Mouse (Mus musculus) heart, embryonic 14.5 days (tissue): ENCODE measurements around the gene Imp4. TPM values are rescaled to one million over a fixed set of nuclear protein-coding genes. Genes with fewer than 3 reads are reported as not detected.

ENCODE experiments used
- ATAC-seq: fragments of 200-750 bp; cut with Nextera tagmentation; 2 replicates; pipeline ENCODE4 v1.8.0; 2017; ENCODE audit warnings: low read depth, moderate TSS enrichment; ENCODE audit not compliant: insufficient number of reproducible peaks, insufficient read depth, low FRiP score
- H3K27ac ChIP-seq, 2 experiments: fragments of 200-500 bp in 1 of 2; fragments of 300-500 bp in 1 of 2; sonication (generic) in 1 of 2; replicated peaks in 1 of 2; 2 replicates each; pipeline ENCODE4 v1.5.1; 2012 to 2014; ENCODE audit warnings: low read depth in 2 of 2, low read length in 2 of 2, control low read depth in 1 of 2, mild to moderate bottlenecking in 1 of 2, mixed read lengths in 1 of 2; ENCODE audit not compliant: control insufficient read depth in 1 of 2, insufficient read depth in 1 of 2
- H3K27me3 ChIP-seq: fragments of 300-500 bp; sonication (generic); 2 replicates; pipeline ENCODE4 v1.6.1; 2014; ENCODE audit warnings: mild to moderate bottlenecking, low read length, control low read depth; ENCODE audit not compliant: control insufficient read depth, insufficient read depth
- H3K36me3 ChIP-seq: fragments of 300-500 bp; sonication (generic); 2 replicates; pipeline ENCODE4 v1.6.1; 2014; ENCODE audit warnings: mild to moderate bottlenecking, control low read depth, low read length, mixed read lengths; ENCODE audit not compliant: control insufficient read depth, insufficient read depth
- H3K4me1 ChIP-seq, 2 experiments: fragments of 200-500 bp in 1 of 2; fragments of 300-500 bp in 1 of 2; sonication (generic) in 1 of 2; 2 replicates each; pipeline ENCODE4 v1.6.1; 2012 to 2014; ENCODE audit warnings: low read length in 2 of 2, control low read depth in 1 of 2, mixed read lengths in 1 of 2; ENCODE audit not compliant: control insufficient read depth in 2 of 2, insufficient read depth in 2 of 2
- H3K4me2 ChIP-seq: fragments of 300-500 bp; sonication (generic); 2 replicates; pipeline ENCODE4 v1.6.1; 2014; ENCODE audit warnings: mild to moderate bottlenecking, low read length
- H3K4me3 ChIP-seq, 2 experiments: fragments of 200-500 bp in 1 of 2; fragments of 300-500 bp in 1 of 2; sonication (generic) in 1 of 2; 2 replicates each; pipeline ENCODE4 v1.5.1; 2012 to 2014; ENCODE audit warnings: low read length in 2 of 2, mild to moderate bottlenecking in 2 of 2, control low read depth in 1 of 2, low read depth in 1 of 2, moderate library complexity in 1 of 2; ENCODE audit not compliant: control insufficient read depth in 1 of 2, insufficient read depth in 1 of 2
- H3K9ac ChIP-seq: fragments of 300-500 bp; sonication (generic); 2 replicates; pipeline ENCODE4 v1.6.1; 2014; ENCODE audit warnings: mild to moderate bottlenecking, low read length
- H3K9me3 ChIP-seq: fragments of 300-500 bp; sonication (generic); 2 replicates; pipeline ENCODE4 v1.6.1; 2016; ENCODE audit warnings: low read length, control low read depth; ENCODE audit not compliant: control insufficient read depth
- WGBS: fragments of 180-500 bp; shearing (Covaris S2); extraction: QIAGEN DNeasy Blood & Tissue Kit; methylation state at CpG from one replicate; pipeline ENCODE4 v1.1.7; 2014; 5-methylcytosine and 5-hydroxymethylcytosine counted together
- polyA plus RNA-seq: library from polyadenylated mRNA; unstranded; fragments of >200 nt; fragmentation: Nextera tagmentation; extraction: Ambion mirVana; gene quantifications from 2 replicates; pipeline ENCODE4 v1.2.1, GENCODE M21; 2014

Imp4 gene
- polyA plus RNA-seq, 1 experiment from 2014 or later = 59.0 TPM

GRCm38 (mm10) chr1:34438381-34439051 is 1.1 kb upstream of the Imp4 start:
- peak overlapping the region; percentile 62 to 88 for H3K4me3 ChIP-seq
- no peaks in the 10 kb centered on the region for H3K9me3 ChIP-seq
- H3K9ac ChIP-seq = peak overlapping the region; percentile 73
- H3K27ac ChIP-seq = 0 out of 4 replicates have a peak overlapping the region, but pooled peaks of 1 of the 2 experiments have one; percentile 39
- no peaks in the 10 kb centered on the region for H3K27me3 ChIP-seq
- peak overlapping the region; percentile 75 for H3K4me2 ChIP-seq
- no peak for ATAC-seq
- WGBS = 35% methylated on average over 17 of the region's 20 CpGs
- H3K36me3 ChIP-seq = peaks cover 43% of the 10 kb centered on the region
- H3K4me1 ChIP-seq = peaks cover 7 to 20% of the 10 kb centered on the region in 2 experiments

GRCm38 (mm10) chr1:34439961-34440630 is 445 bp downstream of the Imp4 start:
- Histone ChIP-seq H3K27ac (peak overlapping the region; percentile 34 to 42; a peak in 3 of 4 replicates), H3K9me3 (no peaks in the 10 kb centered on the region), H3K4me2 (peak overlapping the region; percentile 67), H3K27me3 (no peaks in the 10 kb centered on the region), H3K36me3 (peaks cover 58% of the 10 kb centered on the region), H3K4me3 (peak overlapping the region; percentile 62 to 88), H3K9ac (peak overlapping the region; percentile 73), H3K4me1 (peaks cover 3 to 14% of the 10 kb centered on the region in 2 experiments)
- ATAC-seq = peak; percentile 33; the same call in 1 of the 2 replicates
- WGBS = 6% methylated on average over 31 of the region's 31 CpGs

GRCm38 (mm10) chr1:34443124-34443523 is 3.5 kb downstream of the Imp4 start:
- peaks cover 3 to 12% of the 10 kb centered on the region in 2 experiments for H3K4me1 ChIP-seq
- H3K27me3 ChIP-seq = no peaks in the 10 kb centered on the region
- no peak overlapping the region for H3K4me3 ChIP-seq
- 86% methylated on average over 6 of the region's 6 CpGs for WGBS
- no peak overlapping the region for H3K4me2 ChIP-seq
- H3K27ac ChIP-seq = no peak overlapping the region
- no peak overlapping the region for H3K9ac ChIP-seq
- peaks cover 65% of the 10 kb centered on the region for H3K36me3 ChIP-seq
- H3K9me3 ChIP-seq = no peaks in the 10 kb centered on the region
- no peak for ATAC-seq

GRCm38 (mm10) chr1:34458431-34458830 is 18.8 kb downstream of the Imp4 start:
- Histone ChIP-seq H3K9me3 (no peaks in the 10 kb centered on the region), H3K4me2 (peak overlapping the region; percentile 92), H3K4me1 (peaks cover 5 to 6% of the 10 kb centered on the region in 2 experiments; a peak in 2 of 4 replicates), H3K27ac (no peak overlapping the region), H3K9ac (peak overlapping the region; percentile 72; the same call in 1 of the 2 replicates), H3K27me3 (peaks cover 30% of the 10 kb centered on the region), H3K36me3 (no peaks in the 10 kb centered on the region), H3K4me3 (no peak overlapping the region)
- no peak for ATAC-seq
- WGBS = 33% methylated on average over 8 of the region's 8 CpGs

GRCm38 (mm10) chr1:34459284-34460060 is 19.8 kb downstream of the Imp4 start, which contains the start of gene Ptpn18:
TSS of gene Ptpn18 (plus strand) at chr1:34459762.
- H3K27ac ChIP-seq = peak within 1 kb of the TSS; percentile 39 to 57
- H3K9ac ChIP-seq = peak within 1 kb of the TSS; percentile 72
- H3K9me3 ChIP-seq = no peaks in the 10 kb centered on the region
- peak; percentile 82 for ATAC-seq
- peaks cover 30% of the 10 kb centered on the region for H3K27me3 ChIP-seq
- under 1% methylated on average over 48 of the region's 48 CpGs for WGBS
- no peaks in the 10 kb centered on the region for H3K36me3 ChIP-seq
- peaks cover 5 to 6% of the 10 kb centered on the region in 2 experiments; a peak in 2 of 4 replicates for H3K4me1 ChIP-seq
- peak within 1 kb of the TSS; percentile 60 to 93 for H3K4me3 ChIP-seq
- H3K4me2 ChIP-seq = peak within 1 kb of the TSS; percentile 92

DNA sequence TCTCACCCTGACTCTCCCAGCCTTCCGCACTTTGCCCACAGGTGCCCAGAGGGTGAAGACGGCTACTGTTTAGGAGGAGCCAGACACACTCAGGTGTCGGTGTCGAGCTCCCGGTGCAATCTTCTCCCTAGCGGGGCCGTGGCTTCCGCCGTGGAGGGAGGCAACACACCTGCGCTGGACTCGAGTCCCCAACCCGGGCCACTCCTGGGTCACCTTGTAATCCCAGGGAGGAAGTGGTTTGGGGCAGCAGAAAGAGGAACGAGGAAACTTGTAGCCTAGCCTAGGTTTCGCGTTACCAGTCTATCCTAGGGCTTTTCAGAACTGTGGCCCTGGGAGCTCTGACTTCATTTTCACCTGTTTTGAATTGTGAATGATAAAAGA is 20.4 kb downstream of the Imp4 start:
- 2% methylated on average over 15 of the region's 15 CpGs for WGBS
- peak overlapping the region; percentile 60 to 93 for H3K4me3 ChIP-seq
- no peak for ATAC-seq
- peak overlapping the region; percentile 72 for H3K9ac ChIP-seq
- H3K36me3 ChIP-seq = no peaks in the 10 kb centered on the region
- no peaks in the 10 kb centered on the region for H3K9me3 ChIP-seq
- H3K4me2 ChIP-seq = peak overlapping the region; percentile 92
- H3K27me3 ChIP-seq = peaks cover 30% of the 10 kb centered on the region
- no peak overlapping the region for H3K27ac ChIP-seq
- peaks cover 5 to 6% of the 10 kb centered on the region in 2 experiments; a peak in 2 of 4 replicates for H3K4me1 ChIP-seq

- Histone ChIP-seq H3K4me3 (no peak overlapping the region), H3K9ac (no peak overlapping the region), H3K9me3 (no peaks in the 10 kb centered on the region), H3K4me2 (no peak overlapping the region), H3K27me3 (peaks cover 17% of the 10 kb centered on the region), H3K27ac (no peak overlapping the region), H3K4me1 (peaks cover 5 to 6% of the 10 kb centered on the region in 2 experiments; a peak in 2 of 4 replicates), H3K36me3 (no peaks in the 10 kb centered on the region)
- ATAC-seq = no peak
- 23% methylated on average over 7 of the region's 7 CpGs for WGBS
These were observed 23.1 kb downstream of the Imp4 start for GRCm38 (mm10) chr1:34462766-34463165.
